Mouse (Mus musculus) adrenal gland (tissue): ENCODE data around the gene Klf11.

Experiments
- intact Hi-C: fragments of 180-260 bp; cut with DNase I; formaldehyde crosslinking; loops from one replicate; pipeline ENCODE4 v1.15.1; 2025

Klf11 gene

DNA sequence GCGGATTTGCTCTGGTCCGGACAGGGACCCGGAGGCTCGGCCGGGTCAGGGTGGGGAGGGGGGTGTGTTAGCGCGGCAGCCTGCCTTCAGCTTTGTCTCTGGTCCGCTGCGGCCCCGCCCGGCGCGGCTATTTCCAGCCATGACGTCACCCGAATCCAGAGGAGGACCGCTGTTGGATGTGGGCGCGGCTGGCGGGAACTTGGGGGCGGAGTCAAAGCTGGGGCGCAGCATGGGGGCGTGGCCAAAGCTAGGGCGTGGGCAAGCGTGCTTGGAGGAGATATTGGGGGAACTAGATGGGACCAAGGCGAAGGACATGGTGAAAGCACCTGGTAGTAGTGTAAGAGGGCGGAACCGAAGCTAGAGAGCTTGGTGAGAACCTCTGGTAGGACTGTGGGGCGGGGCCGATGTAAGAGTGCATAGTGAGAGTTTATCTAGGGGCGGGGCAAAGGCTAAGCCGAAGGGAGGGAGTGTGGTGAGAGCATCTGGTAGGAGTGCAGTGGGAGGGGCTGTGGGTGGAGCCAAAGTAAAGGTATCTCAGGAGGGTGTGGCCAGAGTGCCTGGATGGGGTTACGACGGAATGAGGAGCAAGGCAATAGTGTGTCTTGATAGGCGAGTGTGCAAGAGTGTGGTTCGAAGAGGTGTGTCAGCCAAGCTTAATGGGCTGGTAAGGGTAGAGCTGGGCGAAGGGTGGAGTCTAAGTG is 718 bp downstream of the Klf11 start:
- intact Hi-C loops = loop anchor here (5.0 kb wide), 1 partner anchor 56 kb away; the partner anchor contains the start of gene Rrm2

DNA sequence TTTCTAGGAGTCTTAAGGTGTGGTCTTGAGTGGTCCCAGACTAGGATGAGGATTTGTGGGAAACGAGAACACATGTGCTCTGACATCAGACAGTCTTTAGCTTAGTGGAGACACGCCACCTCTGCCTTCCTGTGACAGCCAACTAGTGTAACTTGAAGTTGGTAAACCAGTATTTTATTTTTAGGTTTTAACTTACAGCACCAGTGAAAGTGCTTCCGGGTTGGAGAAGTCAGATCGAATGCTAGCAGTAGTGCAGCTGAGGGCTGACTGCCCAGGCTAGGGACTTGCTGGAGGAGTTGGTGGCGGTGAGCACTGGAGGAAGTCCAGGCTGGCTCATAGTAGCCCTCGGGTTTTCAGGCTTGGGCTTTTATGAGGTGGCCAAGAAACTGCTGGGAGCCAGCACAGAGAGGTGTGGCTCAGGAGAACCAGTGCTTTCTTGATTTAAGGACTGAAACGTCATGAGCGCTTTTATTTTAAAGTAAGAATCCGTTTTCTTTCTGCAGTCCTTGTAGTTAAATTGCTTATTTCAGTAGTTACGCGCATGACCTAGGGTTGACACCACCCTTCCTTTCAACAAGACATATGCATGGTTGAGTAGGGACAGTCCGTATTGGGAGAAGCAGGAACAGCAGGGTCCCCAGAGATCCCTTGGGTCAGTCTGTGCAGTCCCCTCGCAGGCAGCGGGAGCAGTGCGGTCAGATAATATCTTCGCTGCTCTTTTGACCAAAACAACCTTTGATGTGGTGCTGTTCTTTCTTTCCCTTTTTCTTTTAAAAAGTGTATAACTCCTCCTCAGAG is 3.2 kb downstream of the Klf11 start:
- intact Hi-C loops = loop anchor here (5.0 kb wide), 1 partner anchor 53 kb away; the partner anchor contains the start of gene Rrm2

DNA sequence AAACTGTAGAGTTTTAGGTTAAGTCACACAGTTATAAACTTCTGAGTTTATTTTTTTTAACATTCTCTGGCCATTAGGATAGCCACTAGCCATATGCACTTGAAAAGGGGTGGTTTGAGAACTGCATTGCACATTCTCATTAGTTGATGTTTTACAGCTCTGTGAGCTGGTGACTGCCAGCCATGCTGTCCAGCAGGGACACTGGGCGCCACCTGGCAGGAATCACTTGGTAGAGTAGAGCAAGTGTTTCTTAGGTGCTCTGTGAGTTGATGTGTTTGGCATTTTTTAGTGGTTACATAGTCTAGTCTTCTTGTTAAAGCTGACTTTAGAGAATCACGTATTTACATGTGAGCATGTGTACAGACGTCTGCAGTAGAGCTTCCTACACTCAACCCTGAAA is 5.4 kb downstream of the Klf11 start:
- intact Hi-C loops = no loop called here

DNA sequence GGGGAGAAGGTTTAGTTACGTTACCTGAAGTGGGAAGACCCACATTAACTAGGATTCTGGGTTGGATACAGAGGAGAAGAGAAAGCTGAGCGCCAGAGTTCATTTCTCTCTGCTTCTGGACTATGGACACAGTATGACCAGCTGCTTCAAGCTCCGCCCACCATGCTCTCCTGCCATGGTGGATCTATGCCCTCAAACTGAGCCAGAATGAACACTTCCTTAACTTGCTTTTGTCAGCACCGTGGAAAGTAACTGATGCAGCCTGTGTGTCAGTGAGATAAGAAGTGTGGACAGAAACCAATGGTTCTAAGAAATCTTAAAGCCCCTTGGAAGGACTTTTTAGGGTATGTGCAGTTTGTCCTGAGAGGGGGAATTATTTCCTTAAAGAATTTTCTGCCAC is 7.9 kb downstream of the Klf11 start:
- intact Hi-C loops = no loop called here

DNA sequence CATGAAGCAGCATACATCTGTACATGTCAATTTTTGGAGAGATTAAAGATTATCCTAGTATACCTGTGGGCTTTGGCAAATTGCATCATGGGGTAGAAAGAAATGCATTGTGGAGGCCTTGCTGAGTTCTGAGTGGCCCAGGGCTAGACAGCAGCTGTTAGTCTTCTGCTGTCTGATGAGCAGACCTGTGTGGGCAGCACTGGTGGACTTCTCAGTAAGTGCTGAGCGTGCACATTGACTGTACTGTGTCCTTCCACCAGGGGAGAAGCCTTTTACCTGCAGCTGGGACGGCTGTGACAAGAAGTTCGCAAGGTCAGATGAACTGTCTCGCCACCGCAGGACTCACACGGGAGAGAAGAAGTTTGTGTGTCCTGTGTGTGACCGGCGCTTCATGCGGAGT is 8.8 kb downstream of the Klf11 start:
- intact Hi-C loops = no loop called here

DNA sequence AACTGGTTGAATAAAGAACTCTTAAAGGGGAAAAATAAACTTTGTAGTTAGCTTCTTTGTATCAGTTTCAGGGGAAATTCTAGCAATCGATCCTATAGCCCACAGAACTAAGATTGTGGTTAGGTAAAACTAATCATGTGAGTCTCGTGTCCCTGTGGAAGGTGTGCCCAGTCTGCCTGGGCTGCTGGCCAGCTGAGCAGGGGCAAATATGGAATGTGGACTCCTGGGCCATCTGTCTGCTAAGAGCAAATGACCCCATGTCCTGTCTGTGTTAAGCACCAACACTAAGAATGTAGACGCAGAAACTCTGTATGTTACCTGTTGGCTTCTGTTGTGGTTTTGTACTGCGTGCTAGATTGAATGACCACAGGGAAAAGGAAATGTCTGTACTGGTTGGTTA is 10.0 kb downstream of the Klf11 start:
- intact Hi-C loops = no loop called here

DNA sequence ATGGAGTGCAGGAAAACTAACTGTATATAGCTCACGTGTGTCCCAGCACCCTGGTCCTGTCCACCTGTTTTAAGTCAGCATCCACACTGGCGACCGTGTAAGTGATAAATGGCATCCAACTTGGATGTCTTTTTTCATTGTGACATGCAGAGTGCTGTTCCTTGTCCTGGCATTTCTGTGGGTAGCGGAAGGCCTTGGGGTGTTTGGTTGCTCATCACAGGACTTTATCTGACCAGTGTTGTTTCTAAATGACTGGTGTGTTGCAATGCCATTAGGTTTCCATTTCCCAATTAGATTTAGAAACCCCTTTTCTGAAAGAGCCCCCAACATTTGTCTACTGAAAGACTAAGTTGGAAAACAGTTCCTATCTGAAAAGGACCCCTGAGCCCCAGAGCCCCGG is 11.1 kb downstream of the Klf11 start:
- intact Hi-C loops = no loop called here

- intact Hi-C loops = no loop called here
Observed at GRCm38 (mm10) chr12:24680096-24680491, 29.0 kb downstream of the Klf11 start.

- intact Hi-C loops = no loop called here
Observed at GRCm38 (mm10) chr12:24680492-24681285, 29.6 kb downstream of the Klf11 start.

- intact Hi-C loops = no loop called here
Observed at GRCm38 (mm10) chr12:24681286-24682023, 30.4 kb downstream of the Klf11 start, which contains the start of gene Cys1. Cys1 (minus strand) TSS chr12:24681813.

DNA sequence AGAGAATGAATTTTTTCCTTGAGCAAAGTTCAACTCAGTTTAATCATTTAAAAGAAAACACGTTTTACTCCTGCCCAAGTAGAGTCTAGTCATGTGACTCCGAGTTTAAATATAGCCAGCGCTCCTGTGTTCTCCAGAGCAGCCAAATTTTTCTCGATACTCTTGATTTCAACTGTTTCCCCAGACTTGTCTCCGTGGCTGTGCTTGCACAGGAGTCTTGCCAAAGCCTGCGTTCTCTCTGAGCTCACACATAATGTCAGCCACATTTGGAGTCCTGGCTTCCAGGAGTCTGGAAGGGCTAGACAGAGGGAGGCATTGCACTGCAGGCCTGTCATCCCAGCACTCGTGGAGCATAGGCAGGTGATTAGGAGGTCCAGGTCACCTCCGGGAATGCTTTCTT is 31.5 kb downstream of the Klf11 start:
- intact Hi-C loops = no loop called here

GRCm38 (mm10) chr12:24683461-24683860 is 32.4 kb downstream of the Klf11 start:
- intact Hi-C loops = no loop called here

DNA sequence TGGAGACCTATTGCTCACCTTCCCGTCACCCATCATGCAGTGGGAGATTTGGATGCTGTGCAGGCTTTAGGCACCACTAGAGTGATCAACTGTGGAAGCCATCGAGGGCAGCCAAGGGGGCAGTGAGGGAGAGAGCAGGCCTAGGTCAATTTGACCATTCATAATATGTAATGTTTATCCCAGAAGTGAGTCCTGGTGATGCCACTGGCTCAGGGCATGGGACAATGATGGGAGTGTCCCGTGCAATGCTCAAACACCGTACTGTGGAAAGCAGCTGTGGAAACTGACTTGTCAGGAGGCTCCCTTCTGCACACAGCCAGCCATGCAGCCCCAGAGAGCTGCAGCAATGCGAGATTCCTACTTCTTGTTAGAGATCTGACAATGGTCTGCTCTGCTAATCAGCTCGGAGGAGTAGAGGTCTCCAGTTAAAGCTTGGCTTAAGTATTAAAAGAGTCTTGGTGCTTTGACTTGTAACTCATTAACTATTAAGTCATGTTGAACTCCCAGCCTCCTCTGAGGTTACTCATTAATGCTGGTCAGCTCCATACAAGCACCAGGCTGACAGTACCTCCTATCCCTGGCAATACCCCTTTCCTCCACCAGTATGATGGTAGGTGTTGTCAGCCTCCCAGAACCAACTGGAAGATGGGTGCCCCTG is 35.1 kb downstream of the Klf11 start:
- intact Hi-C loops = loop anchor here (5.0 kb wide), 1 partner anchor 64 kb away; no protein-coding TSS in a partner anchor

- intact Hi-C loops = loop anchor here (5.0 kb wide), 1 partner anchor 65 kb away; no protein-coding TSS in a partner anchor
Observed at GRCm38 (mm10) chr12:24686696-24687346, 35.7 kb downstream of the Klf11 start.

DNA sequence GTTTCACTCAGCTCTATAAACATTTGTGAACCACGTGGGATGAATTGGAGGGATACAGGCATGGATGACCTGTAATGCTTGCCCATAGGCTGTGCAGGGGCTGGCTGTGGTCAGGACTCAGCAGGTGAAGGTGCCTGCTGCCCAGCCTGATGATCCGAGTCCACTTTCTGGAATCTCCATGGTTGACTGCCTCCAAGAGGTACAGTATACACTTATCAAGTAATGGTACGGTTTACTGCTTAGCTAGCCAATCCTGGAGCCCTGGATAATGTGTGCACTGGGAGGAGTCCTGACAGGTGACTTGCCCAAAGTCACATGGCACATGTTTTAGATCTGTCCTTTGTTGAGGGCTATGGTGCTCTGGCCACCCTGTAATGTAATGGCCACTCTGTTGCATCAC is 39.3 kb downstream of the Klf11 start:
- intact Hi-C loops = no loop called here

GRCm38 (mm10) chr12:24696500-24697483 is 45.7 kb downstream of the Klf11 start:
- intact Hi-C loops = loop anchor here (2.0 kb wide), 2 partner anchors 22 to 94 kb away; no protein-coding TSS in a partner anchor

- intact Hi-C loops = loop anchor here (2.0 kb wide), 3 partner anchors 23 to 227 kb away; no protein-coding TSS in a partner anchor
Observed at GRCm38 (mm10) chr12:24697484-24698204, 46.6 kb downstream of the Klf11 start.

DNA sequence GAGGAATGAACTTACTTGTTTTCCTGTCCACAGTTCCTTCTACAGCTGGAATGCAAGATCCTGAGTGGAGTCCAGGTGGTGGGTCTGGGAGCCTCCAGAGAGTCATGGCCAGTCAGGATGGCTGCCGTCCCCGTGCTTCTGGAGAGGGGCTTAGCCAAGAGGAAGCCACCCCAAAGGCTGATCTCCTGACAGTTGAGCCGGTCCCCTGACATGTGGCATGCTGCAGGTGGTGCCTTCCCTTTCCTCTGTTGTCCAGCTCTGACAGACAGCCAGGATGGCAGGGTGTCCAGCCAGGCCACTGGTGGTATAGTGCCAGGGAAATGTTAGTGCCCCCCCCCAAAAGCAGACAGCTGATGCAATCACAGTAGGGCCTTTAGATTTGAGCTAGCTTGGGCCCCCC is 47.4 kb downstream of the Klf11 start:
- intact Hi-C loops = loop anchor here (2.0 kb wide), 1 partner anchor 228 kb away; no protein-coding TSS in a partner anchor
